Mouse (Mus musculus): ENCODE results near the gene Plekho2.

The Plekho2 gene

DNA sequence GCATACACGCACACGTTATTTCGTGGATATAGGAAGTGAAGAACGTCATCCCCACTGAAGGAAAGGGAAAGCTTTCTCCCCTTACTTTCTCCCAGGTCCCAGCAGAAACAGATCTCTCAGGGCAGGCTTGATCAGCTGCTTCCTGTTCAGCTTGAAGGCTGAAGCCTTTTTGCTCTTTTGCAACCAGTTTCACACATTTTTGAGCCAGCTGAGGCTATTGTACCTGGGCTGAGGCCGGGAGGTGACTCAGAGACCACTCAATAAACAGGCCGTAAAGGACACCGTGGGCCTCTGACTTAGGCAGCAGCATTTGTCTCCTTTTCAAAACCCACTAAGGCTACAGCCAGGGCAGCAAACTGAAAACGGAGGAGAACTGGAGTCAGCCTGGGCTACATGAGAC lies 46.9 kb downstream of the Plekho2 start:
- DNase-seq (ENCODE audit: extremely low read depth, low read depth), result no peak

DNA sequence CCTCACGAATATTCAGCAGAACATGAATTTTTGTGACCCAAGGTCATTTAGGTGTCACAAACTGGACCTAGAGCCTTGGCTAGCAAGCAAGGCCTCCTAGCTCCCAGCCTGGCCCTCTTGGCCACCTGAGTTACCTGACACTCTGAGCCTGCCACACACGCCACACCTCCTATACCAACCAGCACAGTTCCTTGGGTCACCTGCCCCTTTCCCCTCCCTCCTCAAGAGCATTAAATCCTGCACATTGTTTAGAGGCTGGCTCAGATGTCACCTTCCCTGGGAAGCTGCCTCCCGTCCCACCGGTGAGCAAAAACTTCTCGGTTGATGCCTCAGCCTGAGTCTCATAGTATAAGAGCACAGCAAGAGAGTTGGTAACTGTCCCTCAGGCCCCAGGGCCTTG lies 48.6 kb downstream of the Plekho2 start:
- no peak for DNase-seq (ENCODE audit: extremely low read depth, low read depth)

DNA sequence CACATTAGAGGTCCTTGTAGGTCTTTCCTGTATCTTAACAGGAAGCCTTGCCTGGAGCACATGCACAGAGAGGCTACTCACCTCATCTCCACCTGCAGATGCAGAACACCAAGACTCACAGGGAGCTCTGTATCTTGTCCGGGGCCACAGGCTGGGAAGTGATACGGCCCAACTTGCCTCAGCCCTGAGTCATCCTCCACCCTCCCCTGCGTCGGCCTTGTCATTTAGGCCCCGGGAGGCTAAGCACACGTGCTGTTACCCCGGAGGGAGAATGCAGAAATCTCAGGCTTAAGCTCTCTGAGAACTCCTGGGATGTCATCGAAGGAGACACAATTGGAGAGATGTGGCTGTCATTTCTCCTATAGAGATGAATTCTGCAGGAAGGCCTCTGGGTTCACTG lies 50.2 kb downstream of the Plekho2 start:
- DNase-seq (ENCODE audit: extremely low read depth, low read depth), result no peak

DNA sequence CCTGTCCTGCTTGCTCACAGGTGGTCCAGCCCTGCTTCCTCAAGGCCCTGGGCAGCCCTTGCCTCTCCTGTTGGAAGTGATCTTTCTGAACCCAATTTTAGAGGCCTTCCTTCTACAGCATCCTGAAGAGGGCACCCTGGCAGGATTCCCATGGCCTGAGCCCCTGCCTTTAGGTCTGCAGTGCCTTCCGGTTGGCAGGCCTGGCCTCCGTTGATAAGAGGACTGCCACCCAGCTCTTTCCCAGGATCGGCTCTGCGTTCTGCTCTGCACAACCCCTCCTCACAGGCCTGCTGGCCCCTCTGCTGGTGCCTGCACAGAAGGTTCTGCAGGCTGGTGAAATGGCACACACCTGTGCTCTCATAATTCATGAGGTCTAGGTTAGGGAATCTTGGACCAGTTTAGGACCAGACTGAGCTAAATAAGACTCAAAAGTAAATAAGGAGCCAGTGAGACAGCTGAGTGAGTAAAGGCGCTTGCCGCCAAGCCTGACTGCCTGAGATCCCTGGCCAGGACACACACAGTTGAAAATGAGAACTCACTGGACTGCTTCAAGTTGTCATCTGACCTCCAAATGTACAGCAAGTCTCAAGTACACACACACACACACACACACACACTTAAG lies 51.3 kb downstream of the Plekho2 start:
- peak; percentile 59 for DNase-seq (ENCODE audit: extremely low read depth, low read depth)

DNA sequence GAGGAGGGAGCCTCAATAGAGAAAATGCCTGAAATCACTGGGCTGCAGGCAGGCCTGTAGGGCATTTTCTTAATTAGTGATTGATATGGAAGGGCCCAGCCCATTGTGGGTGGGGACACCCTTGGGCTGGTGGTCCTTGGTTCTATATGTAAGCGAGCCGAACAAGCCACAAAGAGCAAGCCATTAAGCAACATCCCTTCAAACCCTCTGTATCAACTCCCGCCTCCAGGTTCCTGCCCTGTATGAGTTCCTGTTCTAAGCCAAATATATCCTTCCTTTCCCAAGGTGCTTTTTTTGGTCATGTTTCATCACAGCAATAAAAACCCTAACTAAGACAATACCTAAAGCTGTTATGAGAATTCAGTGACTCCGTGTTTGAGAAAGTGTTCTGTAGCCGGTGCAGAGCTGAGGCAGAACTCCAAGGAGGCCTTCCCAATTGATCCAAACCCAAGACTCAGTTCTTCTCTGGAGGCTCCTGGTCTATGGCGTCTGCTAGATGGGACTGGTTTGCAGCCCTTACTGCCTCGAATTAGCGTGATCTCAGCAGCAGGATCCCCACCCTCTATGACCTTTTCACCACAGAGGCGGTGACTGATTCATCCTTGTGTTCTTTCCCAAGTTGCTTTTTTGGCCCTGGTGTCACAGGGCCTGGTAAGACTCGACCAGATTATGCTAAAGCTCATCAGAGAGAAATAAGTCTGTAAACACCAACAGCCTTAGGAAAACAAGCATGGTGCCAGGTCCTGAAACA lies 54.2 kb downstream of the Plekho2 start:
- no peak for DNase-seq (ENCODE audit: extremely low read depth, low read depth)

DNA sequence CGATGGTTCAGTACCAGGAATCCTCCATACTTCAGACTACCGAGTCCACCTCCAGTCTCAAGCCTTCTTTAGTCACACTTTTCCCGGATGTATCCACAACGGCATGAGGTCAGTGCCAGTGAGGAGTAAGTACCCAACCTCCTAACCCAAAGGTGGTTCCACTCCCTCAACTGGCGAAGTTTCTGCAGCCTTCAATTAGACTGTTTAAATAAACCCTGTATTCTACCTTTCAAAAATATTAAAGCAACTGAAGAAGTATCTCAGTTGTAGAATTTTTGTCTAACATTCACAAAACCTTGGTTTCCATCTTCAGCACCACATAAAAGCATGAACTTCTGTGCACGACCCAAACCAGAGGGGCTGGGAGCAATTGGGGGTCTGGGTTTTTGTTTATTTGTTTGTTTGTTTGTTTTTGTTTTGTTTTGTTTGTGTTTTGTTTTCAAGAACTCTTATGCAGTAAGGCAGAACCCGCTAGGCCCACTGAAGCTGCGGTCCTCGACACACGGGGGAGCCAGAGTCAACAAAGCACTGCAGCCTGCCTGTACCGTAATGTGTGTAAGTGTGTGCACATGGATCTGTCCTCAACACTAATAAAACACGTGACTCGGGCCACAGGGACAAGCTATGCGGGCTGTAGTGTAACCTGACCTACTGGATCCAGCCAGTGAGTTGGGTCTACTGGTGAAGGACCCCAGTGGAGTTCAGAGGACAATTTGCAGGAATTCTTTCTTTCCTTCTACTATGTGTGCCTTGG lies 56.1 kb downstream of the Plekho2 start:
- peak; percentile 48 for DNase-seq (ENCODE audit: extremely low read depth, low read depth)

DNA sequence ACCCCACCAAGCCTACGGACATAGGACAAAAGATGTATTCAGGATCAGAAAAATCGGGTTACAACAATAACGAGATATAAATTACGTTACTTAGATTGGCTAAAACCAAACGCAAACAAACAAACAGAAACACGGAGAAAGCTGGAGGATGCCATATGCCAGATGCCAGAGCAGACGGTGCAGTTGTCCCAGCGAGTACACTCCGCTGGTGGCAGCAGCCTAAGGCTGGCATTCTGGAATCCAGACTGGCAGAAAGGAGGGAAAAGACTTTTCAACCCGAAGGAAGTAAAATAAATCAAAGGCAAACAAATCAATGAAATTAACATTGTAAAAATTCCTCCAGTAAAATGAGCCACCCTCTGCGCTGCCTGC lies 59.3 kb downstream of the Plekho2 start:
- DNase-seq (ENCODE audit: extremely low read depth, low read depth), result no peak

DNA sequence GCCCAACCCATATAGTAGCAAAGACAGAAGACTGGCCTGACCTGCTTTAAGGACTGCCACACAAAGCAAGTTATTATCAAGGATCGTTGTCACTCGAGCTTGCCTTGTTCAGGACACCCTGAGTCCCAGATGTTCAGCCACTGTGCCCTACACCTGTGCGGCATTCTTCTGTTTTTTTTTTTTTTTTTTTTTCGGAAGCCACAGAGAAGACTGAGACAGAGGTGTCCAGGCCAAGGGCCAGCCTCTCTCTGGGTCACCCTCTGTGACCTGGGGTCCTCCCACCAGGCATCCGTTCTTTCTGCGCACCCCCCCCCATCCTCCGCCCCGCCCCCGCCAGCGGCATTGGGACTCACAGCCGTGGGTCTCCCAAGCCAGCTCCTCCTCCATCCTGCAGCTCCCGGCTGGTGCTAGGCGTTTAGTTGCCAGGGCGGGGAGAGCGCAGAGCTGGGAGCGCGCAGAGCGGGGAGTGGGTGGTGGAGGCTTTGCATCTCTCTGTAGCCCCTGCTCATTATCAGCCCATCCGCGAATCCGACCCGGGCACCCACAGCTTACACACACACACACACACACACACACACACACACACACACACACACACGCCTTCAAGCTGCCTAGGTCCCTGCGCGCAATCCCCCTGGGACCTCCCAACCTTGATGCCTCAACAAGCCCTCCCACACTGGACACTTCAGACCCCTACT lies 59.9 kb downstream of the Plekho2 start, which contains the start of gene Ankdd1a:
Ankdd1a (minus strand) TSS at position 387 of the 698 bp plus-strand sequence.
- DNase-seq (ENCODE audit: extremely low read depth, low read depth), result no peak

DNA sequence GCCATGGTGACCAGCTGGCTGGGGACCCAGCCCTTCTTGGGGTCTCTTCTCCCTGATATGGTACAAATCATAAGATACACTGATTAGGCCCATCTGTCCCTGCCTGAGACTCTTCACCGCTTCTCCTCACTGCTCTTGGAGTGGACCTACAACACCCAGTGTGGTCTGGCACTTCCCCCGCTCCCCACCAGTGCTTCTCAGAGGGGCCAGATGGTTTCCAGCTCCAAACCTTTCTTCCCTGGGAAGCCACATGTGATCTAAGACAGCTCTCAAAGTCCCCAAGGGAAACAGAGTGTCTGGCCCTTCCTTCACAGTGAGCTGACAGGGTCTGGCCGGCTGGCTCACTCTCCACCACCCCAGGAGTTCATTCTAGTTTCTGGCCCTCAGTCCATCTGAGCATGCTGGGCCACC lies 65.0 kb downstream of the Plekho2 start:
- no peak for DNase-seq (ENCODE audit: extremely low read depth, low read depth)

DNA sequence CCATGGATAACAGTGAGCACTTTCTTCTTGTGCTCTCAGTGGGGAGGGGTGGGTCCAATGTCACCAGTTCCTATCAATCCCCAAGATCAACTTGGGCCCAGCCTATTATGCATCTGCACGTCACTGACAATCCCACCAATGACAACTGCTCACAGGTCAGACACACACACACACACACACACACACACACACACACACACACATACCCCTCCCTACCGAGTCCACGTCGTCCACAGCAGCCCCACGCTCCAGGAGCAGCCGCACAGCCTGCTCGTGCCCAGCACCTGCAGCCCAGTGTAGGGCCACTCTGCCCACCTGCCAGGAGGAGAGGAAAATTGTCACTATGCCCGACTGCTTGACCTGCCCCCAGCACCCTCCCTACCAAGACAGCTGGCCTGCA lies 65.4 kb downstream of the Plekho2 start:
- no peak for DNase-seq (ENCODE audit: extremely low read depth, low read depth)

DNA sequence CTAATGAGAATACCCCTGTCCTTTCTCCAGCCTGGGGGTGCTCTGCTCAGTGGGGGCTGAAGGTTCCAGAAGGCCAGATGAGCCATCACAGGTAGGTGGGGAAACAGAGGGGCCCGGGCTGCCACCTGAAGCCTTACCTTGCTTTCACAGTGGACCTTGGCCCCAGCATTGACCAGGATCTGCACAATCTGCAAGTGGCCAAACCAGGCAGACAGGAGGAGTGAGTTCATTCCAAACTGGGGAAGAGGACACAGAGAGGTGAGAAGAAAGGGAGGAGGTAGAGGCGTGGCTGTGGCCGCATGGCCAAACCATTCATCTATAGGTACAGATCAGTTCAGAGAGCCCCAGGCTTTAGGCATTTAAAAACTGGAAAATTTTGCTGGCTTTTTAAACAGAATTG lies 67.3 kb downstream of the Plekho2 start:
- no peak for DNase-seq (ENCODE audit: extremely low read depth, low read depth)

DNA sequence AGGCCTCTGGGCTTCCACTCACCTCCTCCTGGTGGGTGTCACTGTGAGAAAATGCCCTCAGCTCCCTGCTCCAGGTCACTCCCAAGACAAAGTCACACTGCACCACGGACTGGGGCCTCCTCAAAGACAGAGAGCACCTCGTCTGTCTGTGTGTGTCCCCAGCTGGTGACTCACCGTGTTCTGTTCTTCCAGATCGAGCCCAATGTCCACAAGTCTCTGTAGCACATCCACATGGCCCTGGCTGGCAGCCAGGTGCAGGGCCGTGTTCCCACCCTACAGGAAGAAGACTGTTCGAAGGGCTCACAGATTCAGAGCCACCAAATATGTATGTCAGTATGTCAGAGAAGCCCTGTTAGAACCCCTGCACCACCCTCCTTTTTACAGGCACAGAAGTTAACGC lies 71.4 kb downstream of the Plekho2 start:
- no peak for DNase-seq (ENCODE audit: extremely low read depth, low read depth)

DNA sequence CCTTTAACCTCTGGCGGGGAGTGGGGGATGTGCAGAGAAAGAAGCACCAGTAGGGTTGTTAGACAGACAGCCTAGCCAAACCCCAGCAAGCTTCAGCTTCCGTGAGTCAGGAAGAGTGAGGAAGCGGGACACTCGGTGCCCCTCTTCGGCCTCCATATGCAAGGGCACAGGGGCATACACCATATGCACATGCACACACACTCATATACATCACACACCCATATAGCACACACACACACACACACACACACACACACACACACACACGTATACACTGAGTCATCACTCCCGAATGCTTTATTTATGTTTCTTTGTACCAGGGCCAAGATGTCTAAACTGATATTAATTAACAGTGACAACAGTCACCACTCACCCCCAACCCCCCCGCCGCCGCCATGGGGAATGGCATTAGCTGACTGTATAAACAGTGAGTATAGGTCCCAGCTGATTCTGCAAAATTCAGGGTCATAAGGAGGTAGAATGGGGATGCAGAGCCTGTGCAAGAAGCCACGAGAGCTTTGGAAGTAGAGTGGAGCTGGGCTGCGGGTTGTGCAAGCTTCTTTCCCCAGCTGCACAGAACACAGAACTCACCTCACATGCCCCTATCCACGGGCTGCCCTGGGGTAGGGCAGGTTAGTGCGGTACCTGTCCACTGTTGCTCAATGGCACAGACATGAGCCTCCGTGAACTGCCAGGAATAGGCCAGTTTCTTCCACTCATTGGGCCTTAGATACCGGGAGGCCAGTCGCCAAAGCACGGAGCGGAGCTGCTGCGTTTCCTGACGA lies 76.9 kb downstream of the Plekho2 start:
- DNase-seq (ENCODE audit: extremely low read depth, low read depth), result no peak

Data from MEL-GATA-1-ER (cell line).